Mouse (Mus musculus): ENCODE data around the gene H2-T23. TPM values are rescaled to one million over a fixed set of nuclear protein-coding genes. Genes with fewer than 3 reads are reported as not detected.

H2-T23 gene
- total and polyA plus RNA-seq, 3 experiments = 21.8 to 42.1 (median 38.8) TPM

DNA sequence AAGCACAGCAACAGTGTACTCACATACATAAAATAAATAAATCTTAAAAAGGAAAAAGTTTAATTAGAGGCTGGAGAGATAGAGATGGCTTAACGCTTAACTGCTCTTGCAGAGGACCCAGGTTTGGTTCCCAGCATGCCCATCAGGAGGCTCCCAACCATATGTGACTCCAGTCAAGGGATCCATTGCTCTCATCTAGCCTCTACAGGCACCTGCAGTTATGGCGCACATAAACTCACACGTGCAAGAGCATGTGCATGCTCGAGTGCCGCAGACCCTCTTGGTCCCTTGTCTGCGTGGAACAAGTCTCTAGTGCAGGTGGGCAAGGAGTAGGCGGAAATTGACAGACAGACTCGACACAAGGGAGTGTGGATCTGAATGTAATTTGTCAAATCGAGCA, 10.6 kb downstream of the H2-T23 start:
- peaks cover 8 to 40% of the 10 kb centered on the region in 2 experiments for H3K36me3 ChIP-seq (replicated peaks in 1 of 2; ENCODE audit: control insufficient read depth in 1 of 2, insufficient read depth in 1 of 2, low read length in 1 of 2)
- dilution Hi-C loops (cut with MboI; ENCODE audit: extremely low pct_ligation_motif_present, extremely low pct_unique_long_range_greater_than_20kb, low sequenced_read_pairs) (no loop called here), in situ Hi-C loops (cut with MboI; ENCODE audit: low pct_ligation_motif_present, low pct_unique_long_range_greater_than_20kb, low sequenced_read_pairs) (no loop called here)
- H3K27me3 ChIP-seq (replicated peaks) = no peaks in the 10 kb centered on the region
- no peak overlapping the region for H3K4me2 ChIP-seq (ENCODE audit: insufficient read depth, low read depth, poor library complexity, severe bottlenecking)
- DNase-seq (ENCODE audit: extremely low read depth) = no peak
- TF ChIP-seq NRF1 (IDR thresholded peaks at IDR 0.05; ENCODE audit: low read depth, low read length) (no peak), CTCF (conservative IDR thresholded peaks at IDR 0.05 in 1 of 2, IDR thresholded peaks at IDR 0.05 in 1 of 2; ENCODE audit: low read depth in 2 of 2, low read length in 2 of 2) (no peak), TCF12 (IDR thresholded peaks at IDR 0.05; ENCODE audit: low read depth, low read length) (no peak), RCOR1 (conservative IDR thresholded peaks at IDR 0.05; ENCODE audit: low read depth, low read length) (no peak)
- peaks cover 12% of the 10 kb centered on the region for H3K9me3 ChIP-seq (replicated peaks; ENCODE audit: low read length)
- H3K9ac ChIP-seq (ENCODE audit: insufficient read depth, low read depth) = no peak overlapping the region
- no peak overlapping the region for H3K27ac ChIP-seq (ENCODE audit: insufficient read depth, low read depth)
- no peak overlapping the region for H3K4me3 ChIP-seq (replicated peaks in 1 of 3; ENCODE audit: low read depth in 2 of 3, low read length in 2 of 3, poor library complexity in 1 of 3)
- H3K79me2 ChIP-seq (replicated peaks; ENCODE audit: control insufficient read depth, extremely low read depth, insufficient read depth, poor library complexity, severe bottlenecking) = peaks cover 36% of the 10 kb centered on the region
- peaks cover 11 to 41% of the 10 kb centered on the region in 2 experiments for H3K4me1 ChIP-seq (ENCODE audit: control insufficient read depth in 1 of 2, insufficient read depth in 2 of 2)

DNA sequence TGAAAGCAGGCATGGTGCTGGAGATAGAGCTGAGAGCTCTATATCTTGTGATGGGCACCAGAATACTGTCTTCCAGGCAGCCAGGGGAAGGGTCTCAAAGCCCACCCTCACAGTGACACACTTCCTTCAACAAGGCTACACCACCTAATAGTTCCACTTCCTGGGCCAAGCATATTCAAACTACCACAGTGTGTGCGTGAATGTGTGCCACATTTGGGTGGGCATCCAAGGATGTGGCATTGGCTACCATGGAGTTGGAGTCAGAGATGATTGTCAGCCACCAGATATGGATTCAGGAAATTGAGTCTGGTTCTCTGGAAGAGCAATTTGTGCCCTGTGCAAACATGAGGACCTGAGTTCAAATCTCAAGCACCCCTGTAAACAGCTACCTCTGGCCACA, 11.3 kb downstream of the H2-T23 start:
- TF ChIP-seq MAZ (IDR thresholded peaks at IDR 0.05; ENCODE audit: low read depth, low read length) (no peak), JUN (IDR thresholded peaks at IDR 0.05; ENCODE audit: insufficient read depth, low read depth, low read length) (no peak), ZMIZ1 (IDR thresholded peaks at IDR 0.05; ENCODE audit: low read depth, low read length) (no peak), TCF12 (IDR thresholded peaks at IDR 0.05; ENCODE audit: low read depth, low read length) (no peak), MAX (IDR thresholded peaks at IDR 0.05; ENCODE audit: low read length) (no peak), IRF4 (IDR thresholded peaks at IDR 0.05; ENCODE audit: low read depth, low read length) (no peak), BHLHE40 (IDR thresholded peaks at IDR 0.05; ENCODE audit: low read depth, low read length) (no peak), POLR2A (IDR thresholded peaks at IDR 0.05; ENCODE audit: low read depth, low read length) (no peak), CHD1 (IDR thresholded peaks at IDR 0.05; ENCODE audit: low read depth, low read length) (no peak), MYC (IDR thresholded peaks at IDR 0.05; ENCODE audit: low read depth, low read length) (no peak), SIN3A (IDR thresholded peaks at IDR 0.05; ENCODE audit: low read length) (no peak), CHD2 (IDR thresholded peaks at IDR 0.05; ENCODE audit: low read length) (no peak), ETS1 (conservative IDR thresholded peaks at IDR 0.05; ENCODE audit: low read depth, low read length) (no peak), HCFC1 (IDR thresholded peaks at IDR 0.05; ENCODE audit: low read depth, low read length) (no peak), PAX5 (IDR thresholded peaks at IDR 0.05; ENCODE audit: low read length) (no peak), MXI1 (IDR thresholded peaks at IDR 0.05; ENCODE audit: low read depth, low read length) (no peak)
- in situ Hi-C loops (cut with MboI; ENCODE audit: low pct_ligation_motif_present, low pct_unique_long_range_greater_than_20kb, low sequenced_read_pairs) = no loop called here
- dilution Hi-C loops (cut with MboI; ENCODE audit: extremely low pct_ligation_motif_present, extremely low pct_unique_long_range_greater_than_20kb, low sequenced_read_pairs) = no loop called here
- peaks cover 43% of the 10 kb centered on the region for H3K79me2 ChIP-seq (replicated peaks; ENCODE audit: control insufficient read depth, extremely low read depth, insufficient read depth, poor library complexity, severe bottlenecking)
- H3K4me1 ChIP-seq (ENCODE audit: control insufficient read depth in 1 of 2, insufficient read depth in 2 of 2) = peaks cover 17 to 49% of the 10 kb centered on the region in 2 experiments
- no peak overlapping the region; the same call in 1 of the 2 replicates for H3K4me2 ChIP-seq (ENCODE audit: insufficient read depth, low read depth, poor library complexity, severe bottlenecking)
- no peak for DNase-seq (ENCODE audit: extremely low read depth)
- H3K36me3 ChIP-seq (replicated peaks in 1 of 2; ENCODE audit: control insufficient read depth in 1 of 2, insufficient read depth in 1 of 2, low read length in 1 of 2) = peaks cover 5 to 41% of the 10 kb centered on the region in 2 experiments
- no peaks in the 10 kb centered on the region for H3K27me3 ChIP-seq (replicated peaks)
- peak overlapping the region; percentile 94 for H3K27ac ChIP-seq (ENCODE audit: insufficient read depth, low read depth)
- H3K4me3 ChIP-seq (replicated peaks in 1 of 3; ENCODE audit: low read depth in 2 of 3, low read length in 2 of 3, poor library complexity in 1 of 3) = peak overlapping the region in 2 of 3 experiments; percentile 20 to 32
- H3K9ac ChIP-seq (ENCODE audit: insufficient read depth, low read depth) = peak overlapping the region; percentile 10; the same call in 1 of the 2 replicates
- H3K9me3 ChIP-seq (replicated peaks; ENCODE audit: low read length) = peaks cover 8% of the 10 kb centered on the region
